Mouse (Mus musculus) brain, embryonic 14.5 days (tissue): ENCODE results near the gene Pilra. TPM values are rescaled to one million over a fixed set of nuclear protein-coding genes. Genes with fewer than 3 reads are reported as not detected.

Experiments
- DNase-seq: peaks from one replicate; pipeline ENCODE4 v3.0.0-alpha.2; 2011; ENCODE audit warnings: low read depth
- CTCF ChIP-seq: fragments of 200-500 bp; IDR thresholded peaks from 2 replicates; pipeline ENCODE4 v1.5.1; 2012; ENCODE audit warnings: inconsistent platforms, mild to moderate bottlenecking, moderate library complexity, borderline replicate concordance; ENCODE audit not compliant: insufficient read depth, insufficient read length; ENCODE audit errors: extremely low read depth
- POLR2A ChIP-seq: fragments of 200-500 bp; IDR thresholded peaks from 2 replicates; pipeline ENCODE4 v1.6.1; 2012; ENCODE audit warnings: mild to moderate bottlenecking, inconsistent platforms, borderline replicate concordance; ENCODE audit not compliant: poor library complexity, insufficient read depth, insufficient read length, severe bottlenecking; ENCODE audit errors: extremely low read depth
- polyA plus RNA-seq: library from polyadenylated mRNA; depleted of rRNA; stranded (reverse); fragments of >200 nt; gene quantifications from 2 replicates; pipeline ENCODE4 v1.2.3, GENCODE M21; 2012; rRNA removed

The Pilra gene
- polyA plus RNA-seq, 1 experiment = 0.12 TPM

GRCm38 (mm10) chr5:137783901-137784540 is 52.1 kb downstream of the Pilra start:
- no peak for DNase-seq
- TF ChIP-seq POLR2A = no peak
- TF ChIP-seq CTCF = no peak

- TF ChIP-seq POLR2A = no peak
- TF ChIP-seq CTCF = no peak
- DNase-seq = no peak
Measured at GRCm38 (mm10) chr5:137782776-137783522, 53.1 kb downstream of the Pilra start.

GRCm38 (mm10) chr5:137781661-137782060 is 54.4 kb downstream of the Pilra start:
- no peak for DNase-seq
- TF ChIP-seq POLR2A (no peak), CTCF (no peak)

GRCm38 (mm10) chr5:137779053-137779933 is 56.8 kb downstream of the Pilra start:
- TF ChIP-seq POLR2A = no peak
- no peak for TF ChIP-seq CTCF
- DNase-seq = no peak

- DNase-seq = peak; percentile 99
- TF ChIP-seq POLR2A = no peak
- TF ChIP-seq CTCF = no peak
Measured at GRCm38 (mm10) chr5:137778635-137779034, 57.4 kb downstream of the Pilra start, which contains the start of gene Ppp1r35. Gene Ppp1r35 (plus strand): TSS chr5:137778849.

GRCm38 (mm10) chr5:137777267-137777845 is 58.7 kb downstream of the Pilra start:
- TF ChIP-seq CTCF (no peak), POLR2A (no peak)
- no peak for DNase-seq

- TF ChIP-seq CTCF (no peak), POLR2A (no peak)
- DNase-seq = peak; percentile 63
Measured at GRCm38 (mm10) chr5:137776408-137776918, 59.6 kb downstream of the Pilra start.

GRCm38 (mm10) chr5:137775587-137776290 is 60.3 kb downstream of the Pilra start:
- TF ChIP-seq CTCF = no peak
- TF ChIP-seq POLR2A = no peak

GRCm38 (mm10) chr5:137772755-137773154 is 63.3 kb downstream of the Pilra start:
- no peak for DNase-seq
- TF ChIP-seq CTCF (no peak), POLR2A (no peak)

More at GRCm38 (mm10) chr5:137775587-137776290, 60.3 kb downstream of the Pilra start:
- no peak for DNase-seq

Other genes with a start within 250 kb of the Pilra start
- gene Mospd3, start 235.2 kb downstream of the Pilra start, polyA plus RNA-seq = 88.2 and 103 TPM in 2 replicates
- gene Pcolce, start 222.5 kb downstream of the Pilra start, polyA plus RNA-seq = 14.5 and 30.4 TPM in 2 replicates
- gene Fbxo24, start 207.3 kb downstream of the Pilra start, polyA plus RNA-seq = 0.23 and 0.25 TPM in 2 replicates
- 16.9 and 18.8 TPM in 2 replicates for gene Lrch4, start 207.2 kb downstream of the Pilra start, polyA plus RNA-seq
- gene Gm20605, start 207.1 kb downstream of the Pilra start, polyA plus RNA-seq = 14.8 and 14.9 TPM in 2 replicates
- gene Sap25, start 194.9 kb downstream of the Pilra start, polyA plus RNA-seq = 31.0 and 37.8 TPM in 2 replicates
- 0.06 TPM in 1 of 2 replicates, not detected in the other for gene Irs3, start 190.6 kb downstream of the Pilra start, polyA plus RNA-seq
- 17.8 and 23.8 TPM in 2 replicates for gene Agfg2, start 151.6 kb downstream of the Pilra start, polyA plus RNA-seq
- 208 and 219 TPM in 2 replicates for gene Nyap1, start 94.7 kb downstream of the Pilra start, polyA plus RNA-seq
- 51.8 and 53.7 TPM in 2 replicates for gene Tsc22d4, start 90.6 kb downstream of the Pilra start, polyA plus RNA-seq
- gene Ppp1r35, start 57.4 kb downstream of the Pilra start, polyA plus RNA-seq = 47.7 and 81.6 TPM in 2 replicates
- 35.7 and 38.5 TPM in 2 replicates for gene Mepce, start 48.6 kb downstream of the Pilra start, polyA plus RNA-seq
- 8.1 and 8.2 TPM in 2 replicates for gene Zcwpw1, start 48.5 kb downstream of the Pilra start, polyA plus RNA-seq
- 0.16 TPM in 1 of 2 replicates, not detected in the other for gene Pilrb1, start 21.8 kb upstream of the Pilra start, polyA plus RNA-seq
- gene Pilrb2, start 35.5 kb upstream of the Pilra start, polyA plus RNA-seq = 0.08 TPM in 1 of 2 replicates, not detected in the other
- not detected in 2 replicates for gene Cyp3a13, start 85.3 kb upstream of the Pilra start, polyA plus RNA-seq
- gene Gjc3, start 126.8 kb upstream of the Pilra start, polyA plus RNA-seq = 0.39 and 0.82 TPM in 2 replicates
- gene Azgp1, start 145.2 kb upstream of the Pilra start, polyA plus RNA-seq = 0.08 TPM in 1 of 2 replicates, not detected in the other
- gene Smok3a, start 185.0 kb upstream of the Pilra start, polyA plus RNA-seq = not detected in 2 replicates
- gene Smok3b, start 185.1 kb upstream of the Pilra start, polyA plus RNA-seq = not detected in 2 replicates
- not detected in 2 replicates for gene Smok3c, start 216.9 kb upstream of the Pilra start, polyA plus RNA-seq
- gene Zkscan1, start 248.8 kb upstream of the Pilra start, polyA plus RNA-seq = 15.8 and 24.1 TPM in 2 replicates